Mouse (Mus musculus) kidney, adult 2 months (tissue): ENCODE data around the gene Npm1. TPM values are rescaled to one million over a fixed set of nuclear protein-coding genes. Genes with fewer than 3 reads are reported as not detected.

ENCODE experiments used
- DNase-seq: peaks from one replicate; pipeline ENCODE4 v3.0.0; 2021
- H3K27ac ChIP-seq: fragments of 200-500 bp; 2 replicates; pipeline ENCODE4 v1.5.1; 2012; ENCODE audit warnings: low read depth, low read length, control low read depth, inconsistent platforms; ENCODE audit not compliant: insufficient read depth
- H3K27me3 ChIP-seq: fragments of 200-500 bp; replicated peaks from 2 replicates; pipeline ENCODE4 v1.6.1; 2012; ENCODE audit warnings: mild to moderate bottlenecking, moderate library complexity, low read length, inconsistent platforms; ENCODE audit not compliant: control insufficient read depth, insufficient read depth
- H3K36me3 ChIP-seq: fragments of 200-500 bp; 2 replicates; pipeline ENCODE4 v1.6.1; 2012; ENCODE audit warnings: mild to moderate bottlenecking, moderate library complexity, low read length, inconsistent platforms; ENCODE audit not compliant: control insufficient read depth, insufficient read depth
- H3K4me1 ChIP-seq: fragments of 200-500 bp; 2 replicates; pipeline ENCODE4 v1.6.1; 2011; ENCODE audit warnings: low read length; ENCODE audit not compliant: control insufficient read depth, insufficient read depth
- H3K4me3 ChIP-seq: fragments of 200-500 bp; 2 replicates; pipeline ENCODE4 v1.5.1; 2011; ENCODE audit warnings: mild to moderate bottlenecking, low read depth, low read length, control low read depth; ENCODE audit not compliant: insufficient read depth
- CTCF ChIP-seq: fragments of 200-500 bp; conservative IDR thresholded peaks from 2 replicates; pipeline ENCODE4 v1.5.1; 2011; ENCODE audit warnings: low read depth, mild to moderate bottlenecking, control low read depth, low read length, moderate library complexity, mixed read lengths; ENCODE audit not compliant: insufficient read depth, insufficient read length
- POLR2A ChIP-seq: fragments of 200-500 bp; IDR thresholded peaks from one replicate; pipeline ENCODE4 v1.6.1; 2011; ENCODE audit warnings: low read depth, low read length, control low read depth
- WGBS: fragments of 180-500 bp; shearing (Covaris S2); methylation state at CpG from one replicate; pipeline ENCODE4 v1.1.7; 2018; 5-methylcytosine and 5-hydroxymethylcytosine counted together
- polyA plus RNA-seq: library from polyadenylated mRNA; depleted of rRNA; stranded (reverse); fragments of >200 nt; gene quantifications from 2 replicates; pipeline ENCODE4 v1.2.3, GENCODE M21; 2012

Gene Npm1
- polyA plus RNA-seq, 1 experiment, result 98.2 TPM

GRCm38 (mm10) chr11:33176525-33177245 is 13.7 kb upstream of the Npm1 start:
- Histone ChIP-seq H3K27me3 (no peaks in the 10 kb centered on the region; the same call in 1 of the 2 replicates), H3K4me3 (no peak overlapping the region), H3K36me3 (no peaks in the 10 kb centered on the region), H3K27ac (no peak overlapping the region), H3K4me1 (no peaks in the 10 kb centered on the region)
- 35% methylated on average over 20 of the region's 20 CpGs for WGBS
- peak; percentile 37 for DNase-seq
- peak; percentile 88 for TF ChIP-seq CTCF
- TF ChIP-seq POLR2A, result no peak

GRCm38 (mm10) chr11:33175768-33176167 is 12.8 kb upstream of the Npm1 start:
- TF ChIP-seq POLR2A (no peak), CTCF (no peak)
- H3K27me3 ChIP-seq, result no peaks in the 10 kb centered on the region; the same call in 1 of the 2 replicates

GRCm38 (mm10) chr11:33170489-33170888 is 7.5 kb upstream of the Npm1 start:
- Histone ChIP-seq H3K36me3 (no peaks in the 10 kb centered on the region), H3K4me1 (no peaks in the 10 kb centered on the region), H3K27ac (no peak overlapping the region), H3K4me3 (no peak overlapping the region), H3K27me3 (no peaks in the 10 kb centered on the region)
- TF ChIP-seq CTCF (peak; percentile 79), POLR2A (no peak)
- peak; percentile 50 for DNase-seq
- 10% methylated on average over 9 of the region's 9 CpGs for WGBS

More at GRCm38 (mm10) chr11:33175768-33176167, 12.8 kb upstream of the Npm1 start:
- H3K27ac ChIP-seq, result no peak overlapping the region
- no peaks in the 10 kb centered on the region for H3K4me1 ChIP-seq
- no peak for DNase-seq
- 62% methylated on average over 2 of the region's 3 CpGs for WGBS
- no peak overlapping the region for H3K4me3 ChIP-seq
- no peaks in the 10 kb centered on the region for H3K36me3 ChIP-seq

- Histone ChIP-seq H3K27me3 (no peaks in the 10 kb centered on the region), H3K36me3 (no peaks in the 10 kb centered on the region; the same call in 1 of the 2 replicates), H3K4me1 (peaks cover 3% of the 10 kb centered on the region; the same call in 1 of the 2 replicates), H3K4me3 (peak overlapping the region; percentile 61), H3K27ac (peak overlapping the region; percentile 31; the same call in 1 of the 2 replicates)
- no peak for TF ChIP-seq POLR2A
- TF ChIP-seq CTCF, result no peak
- peak; percentile 73 for DNase-seq
- 2% methylated on average over 52 of the region's 53 CpGs for WGBS
Measured at GRCm38 (mm10) chr11:33162211-33162997, 602 bp downstream of the Npm1 start.

- DNase-seq, result no peak
Measured at GRCm38 (mm10) chr11:33159741-33160140, 3.3 kb downstream of the Npm1 start.

GRCm38 (mm10) chr11:33157453-33158196 is 5.4 kb downstream of the Npm1 start:
- H3K27ac ChIP-seq, result no peak overlapping the region
- TF ChIP-seq CTCF (no peak), POLR2A (no peak)
- peaks cover 3% of the 10 kb centered on the region; the same call in 1 of the 2 replicates for H3K4me1 ChIP-seq
- 78% methylated on average over 2 of the region's 2 CpGs for WGBS
- no peaks in the 10 kb centered on the region for H3K27me3 ChIP-seq
- DNase-seq, result no peak
- no peak overlapping the region for H3K4me3 ChIP-seq
- peaks cover 7% of the 10 kb centered on the region for H3K36me3 ChIP-seq

More at GRCm38 (mm10) chr11:33159741-33160140, 3.3 kb downstream of the Npm1 start:
- no peak for TF ChIP-seq POLR2A
- no peak for TF ChIP-seq CTCF
- no peak overlapping the region for H3K4me3 ChIP-seq
- no peaks in the 10 kb centered on the region for H3K27me3 ChIP-seq
- peaks cover 5% of the 10 kb centered on the region for H3K36me3 ChIP-seq
- H3K27ac ChIP-seq, result no peak overlapping the region
- peaks cover 3% of the 10 kb centered on the region; the same call in 1 of the 2 replicates for H3K4me1 ChIP-seq
- whole genome bisulfite sequencing, result 87% methylated on average over 3 of the region's 3 CpGs
